Mouse (Mus musculus) NIH3T3 (cell line): ENCODE results near the gene Fxr1.
A peak's percentile ranks its signal among the peaks of the same experiment; 100 is the strongest.
"Not testable (repeated sequence)": the region's sequence is repeated elsewhere in the genome, so short reads cannot be mapped to it uniquely, and the experiment has no call there.

ENCODE experiments used
- DNase-seq: peaks from one replicate; pipeline ENCODE4 v3.0.0-alpha.2; 2012; ENCODE audit warnings: low read depth

Gene Fxr1

DNA sequence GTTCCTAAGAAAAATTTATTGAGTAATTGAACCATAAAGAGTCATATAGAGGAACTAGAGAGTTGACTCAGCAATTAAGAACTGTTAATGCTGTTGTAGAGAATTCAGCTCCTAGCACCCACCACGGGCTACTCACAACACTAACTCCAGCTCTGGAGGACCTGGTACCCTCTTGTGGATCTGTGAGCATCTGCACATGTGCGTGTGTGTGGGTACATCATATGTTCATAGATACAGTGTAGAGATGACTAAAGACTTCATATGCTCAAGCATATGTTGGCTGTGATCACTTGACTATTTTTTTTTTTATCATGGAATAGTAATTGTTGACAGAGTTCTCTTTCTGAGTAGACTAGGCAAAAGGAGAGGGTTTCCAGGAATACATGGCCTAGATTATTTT, 42.6 kb downstream of the Fxr1 start:
- no peak for DNase-seq

GRCm38 (mm10) chr3:34068943-34069342, 49.2 kb downstream of the Fxr1 start:
- not testable (repeated sequence) for DNase-seq

GRCm38 (mm10) chr3:34072726-34073125, 53.0 kb downstream of the Fxr1 start:
- DNase-seq = no peak

DNA sequence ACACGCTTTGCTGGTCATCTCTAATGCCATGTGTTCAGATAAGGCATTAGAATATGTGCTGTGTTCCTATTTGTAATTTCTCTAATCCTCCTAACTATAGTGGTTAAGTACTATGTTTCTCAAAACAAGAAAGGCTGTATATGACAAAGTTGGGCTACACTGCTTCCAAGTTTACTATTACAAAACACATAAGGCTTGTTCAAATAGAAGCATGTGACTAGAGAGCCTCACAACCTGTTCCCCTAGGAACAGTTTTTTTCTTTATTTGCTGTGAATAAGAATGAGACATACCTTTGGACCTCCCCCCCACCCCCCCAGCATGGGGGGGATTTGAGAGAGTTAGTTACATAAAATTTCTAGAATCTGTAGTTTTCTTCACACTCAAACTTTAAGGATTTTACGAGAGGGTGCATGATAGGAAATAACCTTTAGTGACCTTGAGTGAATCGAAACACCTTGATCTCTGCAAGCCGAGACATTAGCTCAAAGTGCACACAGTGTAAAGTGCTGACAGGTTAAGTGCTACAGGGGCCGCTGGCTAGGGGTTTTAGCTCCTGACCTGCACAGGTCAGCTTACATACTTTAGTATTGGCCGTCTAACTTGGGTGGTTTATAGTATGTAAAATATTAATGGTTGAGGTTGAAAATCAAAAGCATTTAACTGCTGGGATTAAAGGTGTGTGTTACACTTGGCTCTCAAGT, 56.5 kb downstream of the Fxr1 start:
- no peak for DNase-seq

GRCm38 (mm10) chr3:34080900-34081662, 61.3 kb downstream of the Fxr1 start, which contains the start of gene Dnajc19:
Gene Dnajc19 (minus strand): TSS chr3:34081321.
- DNase-seq = peak; percentile 96

GRCm38 (mm10) chr3:34081929-34082328, 62.2 kb downstream of the Fxr1 start:
- DNase-seq = no peak

DNA sequence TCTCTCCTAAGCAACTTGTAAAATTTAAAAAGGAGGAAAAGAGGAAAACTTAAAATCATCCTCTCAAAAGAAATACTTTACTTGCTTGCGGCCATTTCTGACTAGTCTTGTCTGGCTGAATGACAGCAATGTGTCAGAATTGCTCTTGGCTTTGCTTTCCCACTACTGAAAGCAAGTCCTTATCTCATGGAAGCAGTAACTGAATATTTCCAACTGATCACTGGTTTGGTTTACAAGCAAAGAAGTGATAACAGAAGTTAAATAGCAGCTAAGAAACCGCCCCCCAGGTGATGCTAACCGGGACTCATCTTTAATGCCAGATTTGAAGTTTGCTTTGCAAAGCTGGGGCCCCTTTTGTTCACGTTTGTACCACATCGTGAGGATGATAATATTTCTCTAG, 63.9 kb downstream of the Fxr1 start:
- DNase-seq = no peak

DNA sequence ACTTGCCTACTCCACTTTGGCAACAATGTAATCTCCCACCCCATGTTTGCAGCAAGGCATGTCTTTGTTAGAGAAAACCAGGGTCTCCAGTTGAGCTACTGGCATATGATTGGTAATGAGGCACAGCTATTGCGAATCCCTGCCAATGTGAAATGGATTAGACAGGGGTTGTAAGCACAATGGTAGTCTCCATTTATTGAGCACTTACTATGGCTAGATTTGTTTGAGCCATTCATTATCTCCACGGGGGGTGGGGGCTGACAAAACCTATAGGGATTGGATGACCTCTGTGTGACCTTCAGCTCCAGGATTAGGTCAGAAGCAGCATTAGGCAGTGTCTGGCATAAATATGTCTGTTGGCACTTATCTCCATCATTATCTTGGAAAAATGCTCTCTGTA, 83.1 kb downstream of the Fxr1 start:
- DNase-seq = no peak

DNA sequence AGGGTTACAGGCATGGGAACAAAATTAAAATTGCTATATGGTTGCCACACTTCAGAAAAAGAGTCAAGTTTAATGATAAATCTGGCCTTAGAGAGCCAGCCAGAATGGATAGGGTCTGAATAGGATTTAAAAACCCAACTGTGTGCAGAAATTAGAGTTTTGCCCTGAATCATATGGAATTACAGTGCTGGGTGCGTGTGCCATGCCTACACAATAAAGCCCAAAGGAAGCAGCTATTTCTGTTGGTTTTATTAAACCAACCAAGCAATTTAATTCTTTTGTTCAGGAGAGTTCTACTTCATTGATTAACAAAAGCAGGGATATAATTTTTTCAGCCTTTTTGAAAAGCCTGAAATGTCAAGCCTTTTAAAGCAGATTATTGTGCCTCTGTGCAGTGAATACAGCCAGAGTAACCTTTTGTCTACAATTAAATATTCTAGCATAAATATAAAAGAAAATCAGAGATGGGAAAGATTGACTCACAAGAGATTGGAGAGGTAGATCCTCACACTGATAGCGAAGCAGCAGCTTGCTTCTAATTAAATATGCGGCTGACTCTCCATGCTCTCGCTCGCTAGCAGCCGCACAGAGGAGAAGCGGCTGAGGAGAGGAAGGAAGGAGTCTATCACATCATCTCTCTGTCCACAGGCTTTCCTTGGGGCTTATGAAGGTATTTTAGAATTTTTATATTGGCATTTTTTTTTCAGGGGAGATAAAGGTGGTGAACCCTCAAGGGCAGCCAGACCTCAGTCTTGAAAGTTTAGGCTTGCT, 84.3 kb downstream of the Fxr1 start:
- no peak for DNase-seq

DNA sequence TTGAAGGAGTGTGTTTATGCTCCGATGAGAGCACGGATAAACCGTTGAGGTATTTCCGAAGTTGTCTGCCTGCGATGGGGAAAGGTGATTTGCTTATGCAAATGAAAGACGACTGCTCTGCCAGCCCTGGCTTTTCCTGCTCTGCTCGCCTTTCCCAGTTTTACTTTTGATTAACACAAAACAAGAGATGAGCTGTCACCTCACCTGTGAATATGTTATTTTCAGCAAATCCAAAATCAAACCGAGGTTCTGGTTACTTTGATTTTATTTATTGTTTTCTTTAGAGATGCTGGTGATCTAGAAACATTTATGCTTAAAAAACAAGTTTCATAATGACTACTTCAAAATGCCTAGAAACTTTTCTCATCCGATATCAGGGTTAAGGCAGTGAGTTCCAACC, 86.7 kb downstream of the Fxr1 start:
- no peak for DNase-seq

GRCm38 (mm10) chr3:34107631-34108030, 87.9 kb downstream of the Fxr1 start:
- no peak for DNase-seq

DNA sequence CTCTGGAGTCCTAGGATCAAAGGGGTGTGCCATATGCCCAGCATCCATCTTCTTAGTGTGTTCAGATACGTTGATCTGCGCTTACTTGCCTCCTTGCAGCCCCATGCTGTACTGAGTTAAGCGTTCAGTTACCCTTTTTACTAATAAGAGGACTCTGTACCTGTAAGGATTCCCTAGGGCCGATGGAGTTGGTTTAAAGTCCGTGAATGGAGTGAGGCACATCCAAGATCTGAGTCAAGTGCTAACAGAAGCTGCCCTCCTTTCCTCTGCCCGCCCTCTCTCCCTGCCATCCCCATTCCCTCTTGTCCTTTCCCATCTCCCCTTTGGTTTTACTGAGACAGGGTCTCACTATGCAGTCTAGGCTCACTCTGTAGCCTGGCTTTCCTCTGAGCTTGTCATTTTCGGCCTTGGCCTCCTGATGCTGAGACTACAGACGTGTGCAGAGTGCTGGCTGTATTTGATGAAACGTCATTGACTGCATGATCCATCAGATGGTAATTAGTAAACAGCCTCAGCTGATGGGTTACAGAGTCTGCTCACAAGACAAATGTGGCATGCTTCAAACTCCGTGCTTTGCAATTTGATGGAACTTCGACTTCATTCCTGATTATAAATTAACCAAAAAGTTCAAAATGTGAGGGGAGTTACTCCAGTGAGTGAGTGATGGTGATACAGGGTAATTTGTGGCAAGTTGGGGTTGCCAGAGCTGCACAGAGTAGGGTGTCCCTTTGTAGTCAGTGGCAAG, 92.4 kb downstream of the Fxr1 start:
- DNase-seq = no peak

DNA sequence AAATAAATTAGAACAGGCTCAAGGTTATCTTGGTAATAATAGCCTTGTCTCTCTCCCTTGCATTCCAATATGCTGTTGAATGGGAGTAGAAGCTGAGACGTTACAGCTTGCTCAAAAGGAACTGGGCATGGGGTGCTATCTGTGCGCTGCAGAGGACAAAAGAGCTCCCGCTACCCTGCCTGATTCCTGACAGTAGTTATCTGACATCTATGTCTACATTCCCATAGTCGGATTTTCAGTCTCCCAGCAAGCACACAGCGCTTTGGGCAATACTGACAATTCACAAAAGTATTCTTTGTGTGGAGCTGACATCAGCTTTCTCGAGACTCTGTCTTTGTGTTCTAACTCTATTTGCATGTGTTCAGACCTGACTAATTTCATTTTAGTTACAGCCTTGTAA, 96.1 kb downstream of the Fxr1 start:
- no peak for DNase-seq

DNA sequence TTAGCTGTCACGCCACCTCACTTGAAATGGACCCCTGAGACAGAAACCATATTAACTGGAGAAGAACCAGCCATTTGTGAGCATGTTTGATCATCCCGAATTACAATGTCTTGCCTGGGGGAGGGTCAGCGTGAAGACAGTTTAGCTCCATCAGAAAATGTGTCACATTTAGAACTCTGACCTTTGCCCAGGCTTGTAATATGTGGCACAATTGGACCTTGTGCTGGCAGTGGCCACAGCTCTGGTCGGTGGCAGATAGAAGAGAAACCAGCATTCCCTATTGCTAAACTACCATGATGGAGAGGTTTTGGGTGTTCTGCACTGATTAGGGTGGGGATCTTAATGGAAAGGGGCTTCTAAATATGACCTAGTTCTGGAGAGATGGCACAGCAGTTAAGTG, 100.1 kb downstream of the Fxr1 start:
- DNase-seq = no peak
